Mouse (Mus musculus) limb, embryonic 11.5 days (tissue): ENCODE measurements at regions not wholly inside any gene's neighbourhood (a gene's known extent, or its start where the extent isn't known, plus 50 kb on each side); places are given as distances from the start of the nearest gene placed in this dataset.

Experiments
- ATAC-seq: fragments of 200-750 bp; cut with Nextera tagmentation; 2 replicates; pipeline ENCODE4 v1.8.0; 2017; ENCODE audit warnings: low read depth; ENCODE audit not compliant: insufficient number of reproducible peaks, low FRiP score, low TSS enrichment
- DNase-seq: peaks from one replicate; pipeline ENCODE4 v3.0.0-alpha.2; 2015; ENCODE audit warnings: low spot score
- H3K27ac ChIP-seq: fragments of 300-500 bp; sonication (generic); replicated peaks from 2 replicates; pipeline ENCODE4 v1.5.1; 2014; ENCODE audit warnings: low read depth, mild to moderate bottlenecking, low read length
- H3K27me3 ChIP-seq: fragments of 300-500 bp; sonication (generic); 2 replicates; pipeline ENCODE4 v1.6.1; 2014; ENCODE audit warnings: mild to moderate bottlenecking, low read length, mixed read lengths; ENCODE audit not compliant: control insufficient read depth, insufficient read depth
- H3K36me3 ChIP-seq: fragments of 300-500 bp; sonication (generic); 2 replicates; pipeline ENCODE4 v1.6.1; 2014; ENCODE audit warnings: mild to moderate bottlenecking, low read length, moderate library complexity, mixed read lengths; ENCODE audit not compliant: control insufficient read depth, insufficient read depth
- H3K4me1 ChIP-seq: fragments of 300-500 bp; sonication (generic); 2 replicates; pipeline ENCODE4 v1.6.1; 2014; ENCODE audit warnings: low read length, mixed read lengths; ENCODE audit not compliant: control insufficient read depth, insufficient read depth
- H3K4me2 ChIP-seq: fragments of 300-500 bp; sonication (generic); 2 replicates; pipeline ENCODE4 v1.6.1; 2014; ENCODE audit warnings: low read depth, mild to moderate bottlenecking, moderate library complexity; ENCODE audit not compliant: severe bottlenecking
- H3K4me3 ChIP-seq: fragments of 300-500 bp; sonication (generic); 2 replicates; pipeline ENCODE4 v1.5.1; 2014; ENCODE audit warnings: low read depth, low read length
- H3K9ac ChIP-seq: fragments of 300-500 bp; sonication (generic); 2 replicates; pipeline ENCODE4 v1.6.1; 2014; ENCODE audit warnings: mild to moderate bottlenecking, low read length
- H3K9me3 ChIP-seq: fragments of 300-500 bp; sonication (generic); 2 replicates; pipeline ENCODE4 v1.6.1; 2016; ENCODE audit warnings: low read length; ENCODE audit not compliant: control insufficient read depth
- WGBS: fragments of 180-500 bp; shearing (Covaris S2); extraction: QIAGEN DNeasy Blood & Tissue Kit; methylation state at CpG from one replicate; pipeline ENCODE4 v1.1.7; 2014; 5-methylcytosine and 5-hydroxymethylcytosine counted together

- Histone ChIP-seq H3K36me3 (no peaks in the 10 kb centered on the region), H3K4me2 (no peak overlapping the region), H3K4me3 (no peak overlapping the region), H3K4me1 (no peaks in the 10 kb centered on the region), H3K27me3 (no peaks in the 10 kb centered on the region), H3K9me3 (no peaks in the 10 kb centered on the region), H3K9ac (no peak overlapping the region), H3K27ac (no peak overlapping the region)
- no peak for DNase-seq
- 82% methylated on average over 3 of the region's 3 CpGs for WGBS
- ATAC-seq, result no peak
Measured at GRCm38 (mm10) chr10:37335148-37335547, 196.4 kb upstream of the Marcks start.

GRCm38 (mm10) chr10:37326168-37326534 lies 187.4 kb upstream of the Marcks start:
- Histone ChIP-seq H3K27ac (no peak overlapping the region), H3K27me3 (no peaks in the 10 kb centered on the region), H3K36me3 (no peaks in the 10 kb centered on the region), H3K4me2 (no peak overlapping the region), H3K9ac (no peak overlapping the region), H3K9me3 (no peaks in the 10 kb centered on the region), H3K4me1 (no peaks in the 10 kb centered on the region), H3K4me3 (no peak overlapping the region)
- ATAC-seq (no peak), DNase-seq (peak; percentile 13)
- WGBS, result 76% methylated on average over 3 of the region's 3 CpGs

- no peak for ATAC-seq
- 63% methylated on average over 6 of the region's 6 CpGs for WGBS
Measured at GRCm38 (mm10) chr10:37325514-37326167, 186.9 kb upstream of the Marcks start.

GRCm38 (mm10) chr10:37323689-37324088 lies 185.0 kb upstream of the Marcks start:
- no peak overlapping the region for H3K4me2 ChIP-seq
- H3K9me3 ChIP-seq, result no peaks in the 10 kb centered on the region
- H3K4me3 ChIP-seq, result no peak overlapping the region
- no peaks in the 10 kb centered on the region for H3K4me1 ChIP-seq
- H3K36me3 ChIP-seq, result no peaks in the 10 kb centered on the region
- no peak overlapping the region for H3K9ac ChIP-seq
- WGBS, result 75% methylated on average over 1 of the region's 1 CpGs
- ATAC-seq (no peak), DNase-seq (no peak)
- no peaks in the 10 kb centered on the region for H3K27me3 ChIP-seq
- no peak overlapping the region for H3K27ac ChIP-seq

More at GRCm38 (mm10) chr10:37325514-37326167, 186.9 kb upstream of the Marcks start:
- Histone ChIP-seq H3K4me2 (no peak overlapping the region), H3K9me3 (no peaks in the 10 kb centered on the region), H3K27ac (no peak overlapping the region), H3K27me3 (no peaks in the 10 kb centered on the region), H3K9ac (no peak overlapping the region), H3K36me3 (no peaks in the 10 kb centered on the region), H3K4me1 (no peaks in the 10 kb centered on the region), H3K4me3 (no peak overlapping the region)
- no peak for DNase-seq

GRCm38 (mm10) chr10:37322809-37323208 lies 184.1 kb upstream of the Marcks start:
- Histone ChIP-seq H3K36me3 (no peaks in the 10 kb centered on the region), H3K27ac (no peak overlapping the region), H3K4me1 (no peaks in the 10 kb centered on the region), H3K4me3 (no peak overlapping the region), H3K27me3 (no peaks in the 10 kb centered on the region), H3K9ac (no peak overlapping the region), H3K4me2 (no peak overlapping the region), H3K9me3 (no peaks in the 10 kb centered on the region)
- no peak for ATAC-seq
- peak; percentile 11 for DNase-seq
- WGBS, result 75% methylated on average over 1 of the region's 1 CpGs

GRCm38 (mm10) chr10:37322310-37322709 lies 183.6 kb upstream of the Marcks start:
- no peaks in the 10 kb centered on the region for H3K27me3 ChIP-seq
- H3K27ac ChIP-seq, result no peak overlapping the region
- H3K4me3 ChIP-seq, result no peak overlapping the region
- 94% methylated on average over 5 of the region's 5 CpGs for WGBS
- H3K4me2 ChIP-seq, result no peak overlapping the region
- no peak overlapping the region for H3K9ac ChIP-seq
- H3K4me1 ChIP-seq, result no peaks in the 10 kb centered on the region
- H3K9me3 ChIP-seq, result no peaks in the 10 kb centered on the region
- DNase-seq, result no peak
- ATAC-seq, result no peak
- H3K36me3 ChIP-seq, result no peaks in the 10 kb centered on the region

- Histone ChIP-seq H3K4me2 (no peak overlapping the region), H3K4me1 (no peaks in the 10 kb centered on the region), H3K36me3 (no peaks in the 10 kb centered on the region), H3K9ac (no peak overlapping the region), H3K27me3 (no peaks in the 10 kb centered on the region), H3K4me3 (no peak overlapping the region), H3K27ac (no peak overlapping the region), H3K9me3 (no peaks in the 10 kb centered on the region)
- ATAC-seq (no peak), DNase-seq (no peak)
- WGBS, result 91% methylated on average over 3 of the region's 3 CpGs
Measured at GRCm38 (mm10) chr10:37321171-37321570, 182.5 kb upstream of the Marcks start.

- DNase-seq (no peak), ATAC-seq (no peak)
- no peaks in the 10 kb centered on the region for H3K9me3 ChIP-seq
- no peak overlapping the region for H3K9ac ChIP-seq
- H3K4me1 ChIP-seq, result no peaks in the 10 kb centered on the region
- H3K4me2 ChIP-seq, result no peak overlapping the region
- H3K27ac ChIP-seq, result no peak overlapping the region
- H3K27me3 ChIP-seq, result no peaks in the 10 kb centered on the region
- H3K4me3 ChIP-seq, result no peak overlapping the region
- WGBS, result 93% methylated on average over 8 of the region's 8 CpGs
- H3K36me3 ChIP-seq, result no peaks in the 10 kb centered on the region
Measured at GRCm38 (mm10) chr10:37319746-37320430, 181.2 kb upstream of the Marcks start.
